Mouse (Mus musculus) embryonic fibroblast, embryonic 13.5 days (primary cell): ENCODE data around the gene Ruvbl1.

Source experiments
- CTCF ChIP-seq: IDR thresholded peaks from 2 replicates; pipeline ENCODE4 v1.5.1; 2011; ENCODE audit warnings: mild to moderate bottlenecking, control low read depth, low read length, moderate library complexity, borderline replicate concordance; ENCODE audit not compliant: insufficient read depth
- POLR2A ChIP-seq: IDR thresholded peaks from 2 replicates; pipeline ENCODE4 v1.6.1; 2011; ENCODE audit warnings: low read depth, mild to moderate bottlenecking, control low read depth, low read length, moderate library complexity

DNA sequence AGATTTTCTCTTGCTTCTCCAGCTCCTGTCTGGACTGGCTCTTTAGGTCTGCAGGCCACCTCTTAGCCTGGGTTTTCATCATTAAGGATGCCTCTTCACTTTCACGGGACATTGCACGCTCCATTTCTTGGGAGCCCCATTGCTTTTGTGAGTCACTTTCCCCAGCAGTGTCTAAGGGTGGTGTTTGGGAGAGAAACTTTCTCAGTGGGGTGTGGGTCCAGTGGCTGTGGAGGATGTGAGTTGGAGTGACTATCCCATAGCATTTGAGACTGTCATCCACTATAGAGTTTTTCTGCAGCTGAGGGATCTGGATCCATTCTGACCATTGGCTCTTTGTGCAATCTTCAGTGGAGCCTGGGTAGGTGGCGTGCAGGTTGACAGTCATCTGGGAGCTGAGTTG lies 58.2 kb downstream of the Ruvbl1 start:
- TF ChIP-seq CTCF (no peak), POLR2A (no peak)
